Mouse (Mus musculus): ENCODE measurements around the gene Parn.
A peak's percentile ranks its signal among the peaks of the same experiment; 100 is the strongest.
"Not testable (repeated sequence)": the region's sequence is repeated elsewhere in the genome, so short reads cannot be mapped to it uniquely, and the experiment has no call there.

The Parn gene

DNA sequence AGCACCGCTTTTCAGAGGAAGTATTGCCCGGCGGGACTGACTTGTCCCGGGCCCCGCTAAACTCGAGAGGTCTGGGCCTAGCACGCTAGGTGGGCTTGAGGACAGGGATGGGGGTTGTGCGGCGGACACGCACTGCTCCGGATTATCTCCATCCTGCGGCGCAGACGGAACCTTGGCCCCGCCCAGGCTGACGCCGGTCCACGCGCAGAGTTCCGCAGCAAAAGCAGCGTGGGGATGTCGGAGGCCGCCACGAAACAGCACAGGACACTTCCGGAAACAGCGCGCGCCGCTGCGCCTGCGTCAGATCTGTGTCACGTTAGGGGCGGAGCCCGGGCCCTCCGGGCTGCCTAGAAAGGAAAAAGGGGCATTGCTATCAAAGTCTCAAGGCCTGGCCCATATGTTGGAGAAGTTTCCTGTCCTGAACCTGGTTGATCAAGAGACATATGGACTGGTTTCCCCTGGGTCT lies at the start of gene Parn:
Parn (minus strand) TSS at position 293 of the 466 bp plus-strand sequence.
- peak; percentile 91 for DNase-seq (ENCODE audit: low spot score)

GRCm38 (mm10) chr16:13716821-13717553 lies 49.0 kb upstream of the Parn start:
- no peak for DNase-seq (ENCODE audit: low spot score)

- no peak for DNase-seq (ENCODE audit: low spot score)
Measured at GRCm38 (mm10) chr16:13714910-13715309, 46.9 kb upstream of the Parn start.

- no peak for DNase-seq (ENCODE audit: low spot score)
Measured at GRCm38 (mm10) chr16:13704676-13705075, 36.7 kb upstream of the Parn start.

DNA sequence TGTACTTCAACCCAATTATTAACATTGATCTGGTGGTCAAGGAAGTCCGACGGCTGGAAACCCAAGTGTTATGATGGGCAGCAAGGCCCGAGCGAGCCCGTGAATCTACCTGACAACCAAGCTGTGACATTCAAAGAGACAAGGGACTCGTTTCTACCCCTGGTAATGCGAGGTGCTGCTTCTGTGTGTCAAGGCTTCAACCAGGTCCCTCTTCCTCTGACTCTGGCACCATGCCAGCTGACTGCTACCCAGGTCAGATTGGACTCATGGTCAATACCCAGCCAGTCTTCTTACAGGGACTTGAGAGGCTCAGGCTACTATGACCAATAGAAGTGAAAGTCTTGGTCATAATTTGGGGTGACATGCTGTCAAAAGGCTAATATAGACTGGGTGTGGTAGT lies 34.2 kb upstream of the Parn start:
- no peak for DNase-seq (ENCODE audit: low spot score)

- DNase-seq (ENCODE audit: low spot score) = no peak
Measured at GRCm38 (mm10) chr16:13698998-13699397, 31.0 kb upstream of the Parn start.

GRCm38 (mm10) chr16:13678601-13679319 lies 10.8 kb upstream of the Parn start:
- no peak for DNase-seq (ENCODE audit: low spot score)

DNA sequence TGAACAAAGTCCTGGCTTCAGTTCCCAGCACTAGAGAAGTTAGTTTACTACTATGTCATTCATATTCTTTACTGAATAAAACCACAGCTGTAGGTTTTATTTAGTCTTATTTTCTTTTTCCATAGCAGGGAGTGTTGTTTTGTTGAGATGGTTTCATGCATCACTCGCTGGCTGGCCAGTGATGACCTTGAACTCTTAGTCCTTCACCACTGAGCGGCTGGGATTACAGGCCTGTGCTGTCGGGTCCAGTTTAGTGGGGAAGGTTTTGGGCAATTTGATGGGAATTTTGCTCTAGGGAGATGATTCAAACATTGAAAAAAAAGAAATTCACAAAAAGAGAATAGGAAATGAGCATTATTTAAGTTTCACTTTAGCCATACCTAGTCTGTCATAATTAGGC lies 6.5 kb upstream of the Parn start:
- no peak for DNase-seq (ENCODE audit: low spot score)

- DNase-seq (ENCODE audit: low spot score) = no peak
Measured at GRCm38 (mm10) chr16:13673114-13673513, 5.1 kb upstream of the Parn start.

- peak; percentile 75 for DNase-seq (ENCODE audit: low spot score)
Measured at GRCm38 (mm10) chr16:13672386-13672898, 4.5 kb upstream of the Parn start.

DNA sequence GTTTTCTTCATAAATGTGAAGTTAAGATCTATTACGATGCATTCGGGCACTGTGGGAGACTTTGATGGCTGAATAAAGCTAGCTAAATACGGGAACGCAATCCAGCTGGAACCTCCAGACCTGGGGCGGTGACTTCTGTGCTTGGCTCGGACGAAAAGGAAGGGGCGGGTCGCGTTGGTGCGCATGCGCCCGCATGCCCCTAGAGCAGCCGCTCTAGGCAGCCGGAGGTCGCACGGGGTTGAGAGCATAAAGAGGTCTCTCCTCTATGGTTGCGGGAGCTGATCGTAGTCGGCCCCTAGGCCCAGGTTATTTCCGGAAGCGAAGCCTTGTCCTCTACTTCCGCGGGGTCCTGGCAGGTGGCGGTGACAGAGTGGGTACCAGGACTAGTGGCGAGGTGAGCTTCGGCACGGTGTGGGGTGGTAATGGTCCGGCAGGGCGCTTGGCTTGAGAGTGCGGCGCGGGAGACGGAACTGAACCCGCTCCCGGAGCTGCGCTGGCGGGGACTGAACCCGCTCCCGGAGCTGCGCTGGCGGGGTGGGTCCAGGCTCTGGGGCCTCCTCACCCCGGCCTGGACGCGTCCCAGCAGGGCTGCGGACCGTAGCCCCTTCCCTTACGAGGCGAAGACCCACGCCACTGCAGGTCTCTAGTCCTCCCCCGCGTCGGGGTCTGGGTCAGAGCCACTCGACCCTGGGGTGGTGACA lies 3.9 kb upstream of the Parn start, which contains the start of the genes Bfar and 3110001I22Rik:
Bfar (plus strand) TSS at position 174 of the 701 bp plus-strand sequence.
3110001I22Rik (plus strand) TSS at position 245 of the 701 bp plus-strand sequence.
- DNase-seq (ENCODE audit: low spot score) = peak; percentile 92

DNA sequence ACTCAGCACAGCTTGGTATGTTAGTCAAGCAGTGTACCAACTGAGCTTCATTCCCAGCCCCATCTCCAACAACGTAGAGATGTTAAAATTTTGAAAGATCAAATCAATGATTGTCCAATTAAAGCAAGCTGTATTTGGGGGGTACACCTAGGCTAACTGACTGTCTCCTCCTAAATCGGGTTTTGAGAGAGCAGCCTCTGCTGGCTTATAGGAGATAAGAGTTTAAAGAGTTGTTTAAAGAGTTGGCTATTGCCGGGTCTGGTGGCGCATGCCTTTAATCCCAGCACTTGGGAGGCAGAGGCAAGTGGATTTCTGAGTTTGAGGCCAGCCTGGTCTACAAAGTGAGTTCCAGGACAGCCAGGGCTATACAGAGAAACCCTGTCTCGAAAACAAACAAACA lies 2.9 kb upstream of the Parn start:
- DNase-seq (ENCODE audit: low spot score) = not testable (repeated sequence)

- DNase-seq (ENCODE audit: low spot score) = no peak
Measured at GRCm38 (mm10) chr16:13669282-13669681, 1.3 kb upstream of the Parn start.

- DNase-seq (ENCODE audit: low spot score) = no peak
Measured at GRCm38 (mm10) chr16:13668402-13669108, 585 bp upstream of the Parn start.

DNA sequence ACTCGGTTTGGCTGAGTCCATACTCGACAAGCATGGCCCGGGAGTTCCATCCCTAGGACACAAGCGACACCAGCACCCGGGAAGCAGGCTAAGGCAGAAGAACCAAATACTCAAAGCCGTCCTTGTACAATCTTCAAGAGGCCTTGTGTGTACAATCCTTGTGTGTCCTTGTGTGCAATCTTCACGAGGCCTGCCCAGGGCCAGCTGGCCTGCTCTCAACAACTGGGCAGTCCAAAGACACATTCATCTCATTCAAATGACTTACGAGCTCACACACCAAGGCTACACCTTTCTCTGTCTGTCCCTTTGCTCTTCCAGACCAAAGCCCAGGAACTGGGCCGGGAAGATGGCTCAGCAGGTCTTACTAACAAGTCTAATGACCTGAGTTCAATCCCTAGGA lies 7.2 kb downstream of the Parn start:
- DNase-seq (ENCODE audit: low spot score) = no peak

DNA sequence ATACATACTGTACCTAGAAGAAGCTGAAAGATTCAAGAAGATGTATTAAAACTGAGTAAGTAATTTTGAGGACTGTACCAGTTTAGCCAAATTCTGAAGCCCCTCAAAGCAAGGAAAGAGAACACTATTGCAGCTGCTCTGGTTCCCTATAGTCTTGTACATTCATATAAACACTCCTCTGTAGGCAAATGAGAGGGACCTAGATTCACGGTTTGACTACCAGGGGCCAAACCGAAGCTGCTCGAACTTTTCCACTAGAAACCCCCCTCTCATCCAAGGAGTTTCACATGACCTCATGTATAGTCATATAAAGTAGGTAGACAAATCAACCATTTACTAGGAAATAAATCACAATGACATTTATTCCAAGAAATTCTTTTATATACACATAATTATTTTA lies 9.1 kb downstream of the Parn start:
- no peak for DNase-seq (ENCODE audit: low spot score)

DNA sequence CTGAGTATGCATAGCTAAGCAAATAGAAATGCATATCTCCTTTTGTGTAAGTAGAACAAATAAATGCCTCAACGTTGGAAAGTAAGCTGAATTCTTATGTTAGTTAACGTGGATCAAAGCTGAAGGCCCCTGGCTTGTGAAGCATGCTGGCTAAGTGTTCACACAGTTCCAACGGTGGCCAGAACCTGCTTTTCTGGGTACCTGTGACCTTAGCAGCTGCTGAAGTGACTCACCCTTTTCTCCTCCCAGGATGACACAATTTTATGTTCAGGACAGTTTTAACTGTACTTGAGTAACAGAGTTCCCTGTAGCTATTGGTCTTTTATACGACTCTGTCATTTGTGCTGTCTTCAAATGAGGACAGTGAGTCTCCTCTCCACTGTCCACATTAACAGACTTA lies 22.0 kb downstream of the Parn start:
- DNase-seq (ENCODE audit: low spot score) = no peak

DNA sequence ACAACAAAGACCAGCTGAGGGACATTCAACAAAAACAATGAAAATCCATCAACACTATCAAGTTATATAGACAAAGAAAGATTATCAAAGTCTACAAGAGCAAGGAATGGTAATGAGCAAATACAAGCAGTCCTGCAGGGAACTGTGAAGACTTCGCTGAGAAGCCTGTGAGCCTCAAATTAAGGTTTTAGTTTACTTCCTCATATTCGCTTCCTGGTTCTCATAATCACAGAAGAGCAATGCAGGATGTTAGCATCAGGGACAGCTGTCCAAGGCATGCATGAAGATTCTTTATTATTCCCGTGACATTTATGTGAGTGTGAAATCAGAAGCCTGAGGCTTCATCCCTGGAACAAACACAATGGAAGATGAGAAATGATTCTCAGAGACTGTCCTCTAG lies 23.5 kb downstream of the Parn start:
- DNase-seq (ENCODE audit: low spot score) = no peak

- no peak for DNase-seq (ENCODE audit: low spot score)
Measured at GRCm38 (mm10) chr16:13640064-13640463, 27.9 kb downstream of the Parn start.

GRCm38 (mm10) chr16:13639508-13639907 lies 28.5 kb downstream of the Parn start:
- no peak for DNase-seq (ENCODE audit: low spot score)

- not testable (repeated sequence) for DNase-seq (ENCODE audit: low spot score)
Measured at GRCm38 (mm10) chr16:13638198-13638597, 29.8 kb downstream of the Parn start.

DNA sequence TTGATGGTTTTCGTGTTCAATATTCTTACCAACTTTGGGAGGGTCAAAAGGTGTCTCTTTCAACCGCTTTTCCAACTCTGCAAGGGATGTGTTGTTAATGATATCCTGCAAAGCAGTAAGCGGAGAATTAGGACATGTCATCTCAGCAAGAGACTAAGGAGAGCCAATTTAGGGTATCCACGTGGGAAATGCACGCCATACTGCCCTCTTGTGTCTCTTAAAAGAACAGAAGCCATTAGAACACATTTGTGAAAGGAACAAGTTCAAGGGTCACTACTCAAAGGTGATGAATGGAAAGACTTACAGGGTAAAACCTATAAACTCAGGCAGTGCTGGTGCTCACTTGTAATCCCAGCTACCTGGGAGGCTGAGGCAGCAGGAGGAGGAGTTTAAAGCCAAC lies 39.6 kb downstream of the Parn start:
- DNase-seq (ENCODE audit: low spot score) = no peak

All from yolk sac, embryonic 10.5 days (tissue).